Mouse (Mus musculus) small intestine, adult 2 months (tissue): ENCODE results near the gene G0s2. TPM values are rescaled to one million over a fixed set of nuclear protein-coding genes. Genes with fewer than 3 reads are reported as not detected.

ENCODE experiments used
- H3K27ac ChIP-seq: fragments of 200-500 bp; 2 replicates; pipeline ENCODE4 v1.5.1; 2012; ENCODE audit warnings: low read depth, low read length, control low read depth, inconsistent platforms; ENCODE audit not compliant: insufficient read depth
- H3K27me3 ChIP-seq: fragments of 200-500 bp; 2 replicates; pipeline ENCODE4 v1.6.1; 2012; ENCODE audit warnings: mild to moderate bottlenecking, moderate library complexity, low read length, inconsistent platforms; ENCODE audit not compliant: control insufficient read depth, insufficient read depth
- H3K36me3 ChIP-seq: fragments of 200-500 bp; 2 replicates; pipeline ENCODE4 v1.6.1; 2012; ENCODE audit warnings: mild to moderate bottlenecking, low read length, control low read depth, inconsistent platforms; ENCODE audit not compliant: control insufficient read depth, insufficient read depth
- H3K4me1 ChIP-seq: fragments of 200-500 bp; 2 replicates; pipeline ENCODE4 v1.6.1; 2012; ENCODE audit warnings: low read length, inconsistent platforms, mixed read lengths; ENCODE audit not compliant: control insufficient read depth, insufficient read depth, insufficient read length
- H3K4me3 ChIP-seq: fragments of 200-500 bp; 2 replicates; pipeline ENCODE4 v1.5.1; 2012; ENCODE audit warnings: low read depth, mild to moderate bottlenecking, control low read depth, inconsistent platforms, low read length, moderate library complexity
- CTCF ChIP-seq: fragments of 200-500 bp; IDR thresholded peaks from 2 replicates; pipeline ENCODE4 v1.5.1; 2012; ENCODE audit warnings: low read depth, mild to moderate bottlenecking, control low read depth, inconsistent platforms, low read length, moderate library complexity, mixed read lengths; ENCODE audit not compliant: insufficient replicate concordance, insufficient read length; ENCODE audit errors: extremely low read depth
- POLR2A ChIP-seq: fragments of 200-500 bp; IDR thresholded peaks from 2 replicates; pipeline ENCODE4 v1.6.1; 2012; ENCODE audit warnings: low read depth, mild to moderate bottlenecking, control low read depth, inconsistent platforms, low read length, moderate library complexity
- WGBS: fragments of 180-500 bp; shearing (Covaris S2); methylation state at CpG from one replicate; pipeline ENCODE4 v1.1.7; 2018; 5-methylcytosine and 5-hydroxymethylcytosine counted together
- polyA plus RNA-seq: library from polyadenylated mRNA; depleted of rRNA; stranded (reverse); fragments of >200 nt; gene quantifications from 2 replicates; pipeline ENCODE4 v1.2.3, GENCODE M21; 2012; rRNA removed

G0s2 gene
- polyA plus RNA-seq, 1 experiment: 14.2 TPM

- no peaks in the 10 kb centered on the region for H3K36me3 ChIP-seq
- H3K4me1 ChIP-seq: 0 out of 2 replicates have a peak, but pooled peaks cover 2% of the 10 kb centered on the region
- WGBS: 92% methylated on average over 4 of the region's 4 CpGs
- H3K4me3 ChIP-seq: no peak overlapping the region
- H3K27ac ChIP-seq: no peak overlapping the region
- H3K27me3 ChIP-seq: no peaks in the 10 kb centered on the region
- no peak for TF ChIP-seq POLR2A
- TF ChIP-seq CTCF: no peak
These were observed 45.5 kb downstream of the G0s2 start for GRCm38 (mm10) chr1:193227537-193227936.

- TF ChIP-seq CTCF (no peak), POLR2A (no peak)
- no peak overlapping the region for H3K27ac ChIP-seq
- no peak overlapping the region for H3K4me3 ChIP-seq
- no peaks in the 10 kb centered on the region for H3K36me3 ChIP-seq
- no peaks in the 10 kb centered on the region for H3K27me3 ChIP-seq
- 23% methylated on average over 7 of the region's 7 CpGs for WGBS
- H3K4me1 ChIP-seq: 0 out of 2 replicates have a peak, but pooled peaks cover 2% of the 10 kb centered on the region
These were observed 46.1 kb downstream of the G0s2 start for GRCm38 (mm10) chr1:193226724-193227522.

- Histone ChIP-seq H3K27me3 (no peaks in the 10 kb centered on the region), H3K4me1 (0 out of 2 replicates have a peak, but pooled peaks cover 2% of the 10 kb centered on the region), H3K27ac (no peak overlapping the region), H3K36me3 (no peaks in the 10 kb centered on the region), H3K4me3 (no peak overlapping the region)
- 71% methylated on average over 4 of the region's 4 CpGs for WGBS
- TF ChIP-seq POLR2A: no peak
- TF ChIP-seq CTCF: no peak
These were observed 46.9 kb downstream of the G0s2 start for GRCm38 (mm10) chr1:193226114-193226513.

- 70% methylated on average over 3 of the region's 3 CpGs for WGBS
- H3K27ac ChIP-seq: no peak overlapping the region
- no peaks in the 10 kb centered on the region for H3K27me3 ChIP-seq
- no peaks in the 10 kb centered on the region for H3K36me3 ChIP-seq
- H3K4me1 ChIP-seq: 0 out of 2 replicates have a peak, but pooled peaks cover 2% of the 10 kb centered on the region
- H3K4me3 ChIP-seq: no peak overlapping the region
- TF ChIP-seq POLR2A: no peak
- TF ChIP-seq CTCF: no peak
These were observed 47.5 kb downstream of the G0s2 start for GRCm38 (mm10) chr1:193225531-193225930.

Other genes with a start within 250 kb of the G0s2 start
- gene Syt14, start 237.4 kb downstream of the G0s2 start, polyA plus RNA-seq: 0.01 and 0.05 TPM in 2 replicates
- 3.1 and 5.5 TPM in 2 replicates for gene Diexf, start 142.9 kb downstream of the G0s2 start, polyA plus RNA-seq
- 43.4 and 141 TPM in 2 replicates for gene Irf6, start 120.1 kb downstream of the G0s2 start, polyA plus RNA-seq
- 1.6 and 2.0 TPM in 2 replicates for gene A130010J15Rik, start 105.2 kb downstream of the G0s2 start, polyA plus RNA-seq
- 2.6 and 4.6 TPM in 2 replicates for gene Traf3ip3, start 71.5 kb downstream of the G0s2 start, polyA plus RNA-seq
- gene Lamb3, start 65.5 kb downstream of the G0s2 start, polyA plus RNA-seq: 13.9 and 21.7 TPM in 2 replicates
- 3.1 and 3.3 TPM in 2 replicates for gene Hsd11b1, start 9.1 kb downstream of the G0s2 start, polyA plus RNA-seq
- 0.30 and 0.41 TPM in 2 replicates for gene Camk1g, start 97.1 kb upstream of the G0s2 start, polyA plus RNA-seq